Mouse (Mus musculus): ENCODE results near the gene Rai1. TPM values are rescaled to one million over a fixed set of nuclear protein-coding genes. Genes with fewer than 3 reads are reported as not detected.

Rai1 gene
- total and polyA plus RNA-seq, 2 experiments = 2.7 to 12.9 TPM

- Histone ChIP-seq H3K27me3 (ENCODE audit: control insufficient read depth, insufficient read depth, low read length) (no peaks in the 10 kb centered on the region), H3K79me2 (ENCODE audit: control insufficient read depth, insufficient read depth, low read length) (peaks cover 5% of the 10 kb centered on the region; the same call in 1 of the 2 replicates), H3K27ac (replicated peaks; ENCODE audit: insufficient read depth, low read depth, low read length) (no peak overlapping the region), H3K9ac (ENCODE audit: low read depth, low read length) (no peak overlapping the region), H3K4me3 (ENCODE audit: insufficient read depth, low read depth, low read length) (no peak overlapping the region), H3K4me1 (ENCODE audit: control insufficient read depth, insufficient read depth, low read length) (no peaks in the 10 kb centered on the region), H3K36me3 (ENCODE audit: control insufficient read depth, insufficient read depth, low read length) (no peaks in the 10 kb centered on the region; the same call in 1 of the 2 replicates)
- no peak for DNase-seq (ENCODE audit: extremely low read depth, low read depth, low spot score)
- TF ChIP-seq CTCF (IDR thresholded peaks at IDR 0.05; ENCODE audit: low read depth, low read length) = no peak
- TF ChIP-seq POLR2A (IDR thresholded peaks at IDR 0.05; ENCODE audit: extremely low read depth, insufficient read depth, low read length) = no peak
- WGBS = 77% methylated on average over 3 of the region's 3 CpGs
Measured at GRCm38 (mm10) chr11:60150677-60151076, 45.9 kb downstream of the Rai1 start.

GRCm38 (mm10) chr11:60152339-60152738, 47.5 kb downstream of the Rai1 start:
- Histone ChIP-seq H3K4me1 (ENCODE audit: control insufficient read depth, insufficient read depth, low read length) (no peaks in the 10 kb centered on the region), H3K27me3 (ENCODE audit: control insufficient read depth, insufficient read depth, low read length) (no peaks in the 10 kb centered on the region), H3K4me3 (ENCODE audit: insufficient read depth, low read depth, low read length) (no peak overlapping the region), H3K9ac (ENCODE audit: low read depth, low read length) (no peak overlapping the region), H3K36me3 (ENCODE audit: control insufficient read depth, insufficient read depth, low read length) (no peaks in the 10 kb centered on the region), H3K79me2 (ENCODE audit: control insufficient read depth, insufficient read depth, low read length) (peaks cover 5% of the 10 kb centered on the region; the same call in 1 of the 2 replicates), H3K27ac (replicated peaks; ENCODE audit: insufficient read depth, low read depth, low read length) (no peak overlapping the region)
- TF ChIP-seq POLR2A (IDR thresholded peaks at IDR 0.05; ENCODE audit: extremely low read depth, insufficient read depth, low read length) = no peak
- no peak for TF ChIP-seq CTCF (IDR thresholded peaks at IDR 0.05; ENCODE audit: low read depth, low read length)
- WGBS = 59% methylated on average over 1 of the region's 1 CpGs
- no peak for DNase-seq (ENCODE audit: extremely low read depth, low read depth, low spot score)

- no peaks in the 10 kb centered on the region for H3K4me1 ChIP-seq (ENCODE audit: control insufficient read depth, insufficient read depth, low read length)
- TF ChIP-seq POLR2A (IDR thresholded peaks at IDR 0.05; ENCODE audit: extremely low read depth, insufficient read depth, low read length) (no peak), CTCF (IDR thresholded peaks at IDR 0.05; ENCODE audit: low read depth, low read length) (no peak)
- no peak overlapping the region for H3K27ac ChIP-seq (replicated peaks; ENCODE audit: insufficient read depth, low read depth, low read length)
- H3K36me3 ChIP-seq (ENCODE audit: control insufficient read depth, insufficient read depth, low read length) = no peaks in the 10 kb centered on the region
- no peak overlapping the region for H3K9ac ChIP-seq (ENCODE audit: low read depth, low read length)
- H3K79me2 ChIP-seq (ENCODE audit: control insufficient read depth, insufficient read depth, low read length) = peaks cover 5% of the 10 kb centered on the region; the same call in 1 of the 2 replicates
- no peak for DNase-seq (ENCODE audit: extremely low read depth, low read depth, low spot score)
- H3K27me3 ChIP-seq (ENCODE audit: control insufficient read depth, insufficient read depth, low read length) = no peaks in the 10 kb centered on the region
- no peak overlapping the region for H3K4me3 ChIP-seq (ENCODE audit: insufficient read depth, low read depth, low read length)
- WGBS = 94% methylated on average over 3 of the region's 3 CpGs
Measured at GRCm38 (mm10) chr11:60153936-60154335, 49.1 kb downstream of the Rai1 start.

- TF ChIP-seq CTCF (IDR thresholded peaks at IDR 0.05; ENCODE audit: low read depth, low read length) (no peak), POLR2A (IDR thresholded peaks at IDR 0.05; ENCODE audit: extremely low read depth, insufficient read depth, low read length) (no peak)
- no peaks in the 10 kb centered on the region for H3K27me3 ChIP-seq (ENCODE audit: control insufficient read depth, insufficient read depth, low read length)
- H3K27ac ChIP-seq (replicated peaks; ENCODE audit: insufficient read depth, low read depth, low read length) = no peak overlapping the region
- no peak overlapping the region for H3K9ac ChIP-seq (ENCODE audit: low read depth, low read length)
- no peaks in the 10 kb centered on the region for H3K4me1 ChIP-seq (ENCODE audit: control insufficient read depth, insufficient read depth, low read length)
- H3K4me3 ChIP-seq (ENCODE audit: insufficient read depth, low read depth, low read length) = no peak overlapping the region
- DNase-seq (ENCODE audit: extremely low read depth, low read depth, low spot score) = no peak
- H3K36me3 ChIP-seq (ENCODE audit: control insufficient read depth, insufficient read depth, low read length) = no peaks in the 10 kb centered on the region
- peaks cover 5% of the 10 kb centered on the region; the same call in 1 of the 2 replicates for H3K79me2 ChIP-seq (ENCODE audit: control insufficient read depth, insufficient read depth, low read length)
- 96% methylated on average over 5 of the region's 5 CpGs for WGBS
Measured at GRCm38 (mm10) chr11:60155690-60156089, 50.9 kb downstream of the Rai1 start.

- Histone ChIP-seq H3K79me2 (ENCODE audit: control insufficient read depth, insufficient read depth, low read length) (no peaks in the 10 kb centered on the region; the same call in 1 of the 2 replicates), H3K27ac (replicated peaks; ENCODE audit: insufficient read depth, low read depth, low read length) (no peak overlapping the region), H3K36me3 (ENCODE audit: control insufficient read depth, insufficient read depth, low read length) (no peaks in the 10 kb centered on the region), H3K4me1 (ENCODE audit: control insufficient read depth, insufficient read depth, low read length) (no peaks in the 10 kb centered on the region), H3K4me3 (ENCODE audit: insufficient read depth, low read depth, low read length) (no peak overlapping the region), H3K27me3 (ENCODE audit: control insufficient read depth, insufficient read depth, low read length) (no peaks in the 10 kb centered on the region), H3K9ac (ENCODE audit: low read depth, low read length) (no peak overlapping the region)
- TF ChIP-seq POLR2A (IDR thresholded peaks at IDR 0.05; ENCODE audit: extremely low read depth, insufficient read depth, low read length) = no peak
- TF ChIP-seq CTCF (IDR thresholded peaks at IDR 0.05; ENCODE audit: low read depth, low read length) = no peak
- WGBS = 97% methylated on average over 4 of the region's 4 CpGs
- DNase-seq (ENCODE audit: extremely low read depth, low read depth, low spot score) = no peak
Measured at GRCm38 (mm10) chr11:60158271-60158670, 53.5 kb downstream of the Rai1 start.

GRCm38 (mm10) chr11:60159955-60160354, 55.1 kb downstream of the Rai1 start:
- Histone ChIP-seq H3K4me3 (ENCODE audit: insufficient read depth, low read depth, low read length) (no peak overlapping the region), H3K4me1 (ENCODE audit: control insufficient read depth, insufficient read depth, low read length) (peaks cover 3% of the 10 kb centered on the region; the same call in 1 of the 2 replicates), H3K27ac (replicated peaks; ENCODE audit: insufficient read depth, low read depth, low read length) (no peak overlapping the region), H3K36me3 (ENCODE audit: control insufficient read depth, insufficient read depth, low read length) (no peaks in the 10 kb centered on the region), H3K9ac (ENCODE audit: low read depth, low read length) (no peak overlapping the region), H3K27me3 (ENCODE audit: control insufficient read depth, insufficient read depth, low read length) (no peaks in the 10 kb centered on the region), H3K79me2 (ENCODE audit: control insufficient read depth, insufficient read depth, low read length) (no peaks in the 10 kb centered on the region; the same call in 1 of the 2 replicates)
- 88% methylated on average over 5 of the region's 5 CpGs for WGBS
- TF ChIP-seq POLR2A (IDR thresholded peaks at IDR 0.05; ENCODE audit: extremely low read depth, insufficient read depth, low read length) (no peak), CTCF (IDR thresholded peaks at IDR 0.05; ENCODE audit: low read depth, low read length) (no peak)
- no peak for DNase-seq (ENCODE audit: extremely low read depth, low read depth, low spot score)
